Mouse (Mus musculus): ENCODE data around the gene Pxk. TPM values are rescaled to one million over a fixed set of nuclear protein-coding genes. Genes with fewer than 3 reads are reported as not detected.

Pxk gene
- total RNA-seq, 2 experiments from 2014 or later = 30.0 to 34.1 TPM

GRCm38 (mm10) chr14:8139724-8140710 is 42.0 kb downstream of the Pxk start:
- no peak for ATAC-seq (replicated peaks; ENCODE audit: poor library complexity, severe bottlenecking)

- no peak for ATAC-seq (replicated peaks; ENCODE audit: poor library complexity, severe bottlenecking)
Observed at GRCm38 (mm10) chr14:8141131-8141530, 43.1 kb downstream of the Pxk start.

- no peak for ATAC-seq (replicated peaks; ENCODE audit: poor library complexity, severe bottlenecking)
Observed at GRCm38 (mm10) chr14:8145594-8146558, 47.9 kb downstream of the Pxk start.

- no peak for ATAC-seq (replicated peaks; ENCODE audit: poor library complexity, severe bottlenecking)
Observed at GRCm38 (mm10) chr14:8146611-8147223, 48.7 kb downstream of the Pxk start.

GRCm38 (mm10) chr14:8148842-8149241 is 50.8 kb downstream of the Pxk start:
- ATAC-seq (replicated peaks; ENCODE audit: poor library complexity, severe bottlenecking) = no peak

- no peak for ATAC-seq (replicated peaks; ENCODE audit: poor library complexity, severe bottlenecking)
Observed at GRCm38 (mm10) chr14:8151757-8152156, 53.7 kb downstream of the Pxk start.

GRCm38 (mm10) chr14:8154072-8154471 is 56.1 kb downstream of the Pxk start:
- ATAC-seq (replicated peaks; ENCODE audit: poor library complexity, severe bottlenecking) = 0 out of 2 replicates have a peak, but pooled peaks have one; percentile 25

- peak; percentile 43 for ATAC-seq (replicated peaks; ENCODE audit: poor library complexity, severe bottlenecking)
Observed at GRCm38 (mm10) chr14:8156947-8157346, 58.9 kb downstream of the Pxk start.

GRCm38 (mm10) chr14:8158721-8159120 is 60.7 kb downstream of the Pxk start:
- no peak for ATAC-seq (replicated peaks; ENCODE audit: poor library complexity, severe bottlenecking)

- ATAC-seq (replicated peaks; ENCODE audit: poor library complexity, severe bottlenecking) = no peak
Observed at GRCm38 (mm10) chr14:8159141-8159540, 61.1 kb downstream of the Pxk start.

- ATAC-seq (replicated peaks; ENCODE audit: poor library complexity, severe bottlenecking) = peak; percentile 71
Observed at GRCm38 (mm10) chr14:8161777-8162176, 63.8 kb downstream of the Pxk start.

- no peak for ATAC-seq (replicated peaks; ENCODE audit: poor library complexity, severe bottlenecking)
Observed at GRCm38 (mm10) chr14:8164463-8164862, 66.5 kb downstream of the Pxk start.

GRCm38 (mm10) chr14:8172507-8173410 is 74.7 kb downstream of the Pxk start, which contains the start of gene Pdhb:
Gene Pdhb, minus strand, starts transcription at chr14:8173025.
- peak; percentile 86 for ATAC-seq (replicated peaks; ENCODE audit: poor library complexity, severe bottlenecking)

GRCm38 (mm10) chr14:8173542-8174250 is 75.7 kb downstream of the Pxk start:
- 0 out of 2 replicates have a peak, but pooled peaks have one; percentile 15 for ATAC-seq (replicated peaks; ENCODE audit: poor library complexity, severe bottlenecking)

GRCm38 (mm10) chr14:8174634-8175033 is 76.6 kb downstream of the Pxk start:
- no peak for ATAC-seq (replicated peaks; ENCODE audit: poor library complexity, severe bottlenecking)

GRCm38 (mm10) chr14:8176251-8176650 is 78.2 kb downstream of the Pxk start:
- 0 out of 2 replicates have a peak, but pooled peaks have one; percentile 9 for ATAC-seq (replicated peaks; ENCODE audit: poor library complexity, severe bottlenecking)

- ATAC-seq (replicated peaks; ENCODE audit: poor library complexity, severe bottlenecking) = no peak
Observed at GRCm38 (mm10) chr14:8180371-8181035, 82.5 kb downstream of the Pxk start.

GRCm38 (mm10) chr14:8183330-8183729 is 85.3 kb downstream of the Pxk start:
- ATAC-seq (replicated peaks; ENCODE audit: poor library complexity, severe bottlenecking) = peak; percentile 46; the same call in 1 of the 2 replicates
